Mouse (Mus musculus): ENCODE measurements around the gene Sva. TPM values are rescaled to one million over a fixed set of nuclear protein-coding genes. Genes with fewer than 3 reads are reported as not detected.

The Sva gene
- polyA plus RNA-seq (2015; fragmentation: Illumina TruSeq; extraction: RNeasy Lipid Tissue Mini Kit (QIAGEN cat#74804); ENCODE audit: insufficient read depth, low read depth, low replicate concordance), result not detected

GRCm38 (mm10) chr6:42038094-42038493 is at the start of gene Sva:
TSS of gene Sva (plus strand) at chr6:42038394.

Other genes starting within 250 kb of the Sva start
- gene Pip, start 190.9 kb upstream of the Sva start, polyA plus RNA-seq (2015; fragmentation: Illumina TruSeq; extraction: RNeasy Lipid Tissue Mini Kit (QIAGEN cat#74804); ENCODE audit: insufficient read depth, low read depth, low replicate concordance), result not detected
- gene Sval2, start 185.4 kb upstream of the Sva start, polyA plus RNA-seq (2015; fragmentation: Illumina TruSeq; extraction: RNeasy Lipid Tissue Mini Kit (QIAGEN cat#74804); ENCODE audit: insufficient read depth, low read depth, low replicate concordance), result not detected
- not detected for gene Sval1, start 86.8 kb upstream of the Sva start, polyA plus RNA-seq (2015; fragmentation: Illumina TruSeq; extraction: RNeasy Lipid Tissue Mini Kit (QIAGEN cat#74804); ENCODE audit: insufficient read depth, low read depth, low replicate concordance)
- not detected for gene Sval3, start 70.3 kb upstream of the Sva start, polyA plus RNA-seq (2015; fragmentation: Illumina TruSeq; extraction: RNeasy Lipid Tissue Mini Kit (QIAGEN cat#74804); ENCODE audit: insufficient read depth, low read depth, low replicate concordance)
- gene Tas2r139, start 102.5 kb downstream of the Sva start, polyA plus RNA-seq (2015; fragmentation: Illumina TruSeq; extraction: RNeasy Lipid Tissue Mini Kit (QIAGEN cat#74804); ENCODE audit: insufficient read depth, low read depth, low replicate concordance), result not detected
- gene Tas2r144, start 176.9 kb downstream of the Sva start, polyA plus RNA-seq (2015; fragmentation: Illumina TruSeq; extraction: RNeasy Lipid Tissue Mini Kit (QIAGEN cat#74804); ENCODE audit: insufficient read depth, low read depth, low replicate concordance), result not detected
- 14.2 TPM for gene Gstk1, start 207.5 kb downstream of the Sva start, polyA plus RNA-seq (2015; fragmentation: Illumina TruSeq; extraction: RNeasy Lipid Tissue Mini Kit (QIAGEN cat#74804); ENCODE audit: insufficient read depth, low read depth, low replicate concordance)
- not detected for gene Tmem139, start 223.6 kb downstream of the Sva start, polyA plus RNA-seq (2015; fragmentation: Illumina TruSeq; extraction: RNeasy Lipid Tissue Mini Kit (QIAGEN cat#74804); ENCODE audit: insufficient read depth, low read depth, low replicate concordance)
- 6.7 TPM for gene Casp2, start 226.6 kb downstream of the Sva start, polyA plus RNA-seq (2015; fragmentation: Illumina TruSeq; extraction: RNeasy Lipid Tissue Mini Kit (QIAGEN cat#74804); ENCODE audit: insufficient read depth, low read depth, low replicate concordance)
- gene Clcn1, start 248.3 kb downstream of the Sva start, polyA plus RNA-seq (2015; fragmentation: Illumina TruSeq; extraction: RNeasy Lipid Tissue Mini Kit (QIAGEN cat#74804); ENCODE audit: insufficient read depth, low read depth, low replicate concordance), result not detected